Mouse (Mus musculus): ENCODE data around the gene Arrdc2. TPM values are rescaled to one million over a fixed set of nuclear protein-coding genes. Genes with fewer than 3 reads are reported as not detected.

Gene Arrdc2
- polyA plus RNA-seq, 1 experiment from 2014 or later = 5.7 TPM

- WGBS = 87% methylated on average over 25 of the region's 25 CpGs
- DNase-seq (ENCODE audit: extremely low spot score, low spot score) = no peak
- peaks cover 47% of the 10 kb centered on the region for H3K4me1 ChIP-seq
- H3K27me3 ChIP-seq (ENCODE audit: poor library complexity, severe bottlenecking) = peaks cover 49% of the 10 kb centered on the region
- no peak overlapping the region for H3K27ac ChIP-seq
- no peaks in the 10 kb centered on the region for H3K9me3 ChIP-seq
- peaks cover 85% of the 10 kb centered on the region for H3K36me3 ChIP-seq (replicated peaks)
- no peak overlapping the region for H3K4me3 ChIP-seq
Observed at GRCm38 (mm10) chr8:70786291-70787050, 53.0 kb downstream of the Arrdc2 start.

Small RNAs within 50 kb of the gene (microRNA-seq; reads per million reads assigned to microRNA genes)
- not detected for gene Mir7240

Other genes with a start within 250 kb of the Arrdc2 start
- 166 and 170 TPM in 2 replicates for gene Isyna1, start 245.3 kb downstream of the Arrdc2 start, polyA plus RNA-seq (2016; fragmentation: Nextera tagmentation; extraction: Ambion mirVana)
- 74.4 and 84.1 TPM in 2 replicates for gene Ssbp4, start 230.8 kb downstream of the Arrdc2 start, polyA plus RNA-seq (2016; fragmentation: Nextera tagmentation; extraction: Ambion mirVana)
- gene Lrrc25, start 223.6 kb downstream of the Arrdc2 start, polyA plus RNA-seq (2016; fragmentation: Nextera tagmentation; extraction: Ambion mirVana) = 0.49 and 0.87 TPM in 2 replicates
- not detected in 2 replicates for gene Gdf15, start 207.3 kb downstream of the Arrdc2 start, polyA plus RNA-seq (2016; fragmentation: Nextera tagmentation; extraction: Ambion mirVana)
- gene Pgpep1, start 179.3 kb downstream of the Arrdc2 start, polyA plus RNA-seq (2016; fragmentation: Nextera tagmentation; extraction: Ambion mirVana) = 40.5 and 49.3 TPM in 2 replicates
- gene Lsm4, start 166.5 kb downstream of the Arrdc2 start, polyA plus RNA-seq (2016; fragmentation: Nextera tagmentation; extraction: Ambion mirVana) = 336 and 339 TPM in 2 replicates
- 49.6 and 50.9 TPM in 2 replicates for gene Jund, start 140.8 kb downstream of the Arrdc2 start, polyA plus RNA-seq (2016; fragmentation: Nextera tagmentation; extraction: Ambion mirVana)
- 0.02 TPM in 1 of 2 replicates, not detected in the other for gene Iqcn, start 136.3 kb downstream of the Arrdc2 start, polyA plus RNA-seq (2016; fragmentation: Nextera tagmentation; extraction: Ambion mirVana)
- not detected in 2 replicates for gene Gm3336, start 121.2 kb downstream of the Arrdc2 start, polyA plus RNA-seq (2016; fragmentation: Nextera tagmentation; extraction: Ambion mirVana)
- gene Pde4c, start 116.0 kb downstream of the Arrdc2 start, polyA plus RNA-seq (2016; fragmentation: Nextera tagmentation; extraction: Ambion mirVana) = 0.38 and 0.68 TPM in 2 replicates
- 10.5 and 12.2 TPM in 2 replicates for gene Rab3a, start 85.0 kb downstream of the Arrdc2 start, polyA plus RNA-seq (2016; fragmentation: Nextera tagmentation; extraction: Ambion mirVana)
- gene Mpv17l2, start 78.8 kb downstream of the Arrdc2 start, polyA plus RNA-seq (2016; fragmentation: Nextera tagmentation; extraction: Ambion mirVana) = 30.8 and 34.3 TPM in 2 replicates
- 67.1 and 69.2 TPM in 2 replicates for gene Pik3r2, start 63.0 kb downstream of the Arrdc2 start, polyA plus RNA-seq (2016; fragmentation: Nextera tagmentation; extraction: Ambion mirVana)
- gene Mast3, start 34.7 kb downstream of the Arrdc2 start, polyA plus RNA-seq (2016; fragmentation: Nextera tagmentation; extraction: Ambion mirVana) = 12.0 and 14.9 TPM in 2 replicates
- gene Il12rb1, start 31.3 kb downstream of the Arrdc2 start, polyA plus RNA-seq (2016; fragmentation: Nextera tagmentation; extraction: Ambion mirVana) = 0.12 TPM in 1 of 2 replicates, not detected in the other
- gene Kcnn1, start 23.5 kb upstream of the Arrdc2 start, polyA plus RNA-seq (2016; fragmentation: Nextera tagmentation; extraction: Ambion mirVana) = 4.7 and 5.9 TPM in 2 replicates
- 184 and 186 TPM in 2 replicates for gene Ccdc124, start 34.2 kb upstream of the Arrdc2 start, polyA plus RNA-seq (2016; fragmentation: Nextera tagmentation; extraction: Ambion mirVana)
- 0.36 and 0.38 TPM in 2 replicates for gene Slc5a5, start 53.0 kb upstream of the Arrdc2 start, polyA plus RNA-seq (2016; fragmentation: Nextera tagmentation; extraction: Ambion mirVana)
- 3,478 and 3,689 TPM in 2 replicates for gene Rpl18a, start 57.7 kb upstream of the Arrdc2 start, polyA plus RNA-seq (2016; fragmentation: Nextera tagmentation; extraction: Ambion mirVana)
- gene Map1s, start 66.2 kb upstream of the Arrdc2 start, polyA plus RNA-seq (2016; fragmentation: Nextera tagmentation; extraction: Ambion mirVana) = 69.1 and 69.3 TPM in 2 replicates

Data from forebrain, embryonic 10.5 days (tissue).